Mouse (Mus musculus): ENCODE measurements around the gene Kifc5b. TPM values are rescaled to one million over a fixed set of nuclear protein-coding genes. Genes with fewer than 3 reads are reported as not detected.
"Not testable (repeated sequence)": the region's sequence is repeated elsewhere in the genome, so short reads cannot be mapped to it uniquely, and the experiment has no call there.

The Kifc5b gene
- polyA plus RNA-seq, 1 experiment from 2014 or later, result 9.6 TPM

GRCm38 (mm10) chr17:26971247-26971905 is 54.5 kb downstream of the Kifc5b start:
- WGBS, result 45% methylated on average over 8 of the region's 8 CpGs
- no peaks in the 10 kb centered on the region for H3K9me3 ChIP-seq (ENCODE audit: low read depth, low read length)
- peaks cover 46% of the 10 kb centered on the region for H3K36me3 ChIP-seq (ENCODE audit: insufficient read depth)
- ATAC-seq (ENCODE audit: insufficient read depth), result no peak
- TF ChIP-seq CTCF (IDR thresholded peaks at IDR 0.05; ENCODE audit: low read depth), result no peak
- peak overlapping the region; percentile 76 for H3K4me3 ChIP-seq (ENCODE audit: low read depth, low read length)
- H3K27me3 ChIP-seq (ENCODE audit: insufficient read depth, low read length), result no peaks in the 10 kb centered on the region
- H3K27ac ChIP-seq (ENCODE audit: low read depth), result peak overlapping the region; percentile 67
- peak overlapping the region; percentile 92 for H3K4me2 ChIP-seq
- no peaks in the 10 kb centered on the region for H3K4me1 ChIP-seq (ENCODE audit: insufficient read depth)
- peak overlapping the region; percentile 80 for H3K9ac ChIP-seq
- DNase-seq, result no peak

- no peak for DNase-seq
- 0% methylated on average over 3 of the region's 3 CpGs for WGBS
- Histone ChIP-seq H3K4me1 (ENCODE audit: insufficient read depth) (no peaks in the 10 kb centered on the region), H3K27ac (ENCODE audit: low read depth) (peak overlapping the region; percentile 88), H3K36me3 (ENCODE audit: insufficient read depth) (peaks cover 43% of the 10 kb centered on the region), H3K9me3 (ENCODE audit: low read depth, low read length) (no peaks in the 10 kb centered on the region), H3K27me3 (ENCODE audit: insufficient read depth, low read length) (no peaks in the 10 kb centered on the region), H3K4me3 (ENCODE audit: low read depth, low read length) (peak overlapping the region; percentile 76), H3K4me2 (peak overlapping the region; percentile 92), H3K9ac (peak overlapping the region; percentile 80)
- TF ChIP-seq CTCF (IDR thresholded peaks at IDR 0.05; ENCODE audit: low read depth), result no peak
- no peak for ATAC-seq (ENCODE audit: insufficient read depth)
Observed at GRCm38 (mm10) chr17:26972107-26972506, 55.2 kb downstream of the Kifc5b start.

GRCm38 (mm10) chr17:26972703-26973574 is 56.0 kb downstream of the Kifc5b start, which contains the start of gene Zbtb9:
Gene Zbtb9 (plus strand): TSS chr17:26973167.
- peaks cover 38% of the 10 kb centered on the region for H3K36me3 ChIP-seq (ENCODE audit: insufficient read depth)
- ATAC-seq (ENCODE audit: insufficient read depth), result peak; percentile 99
- under 1% methylated on average over 75 of the region's 75 CpGs for whole genome bisulfite sequencing

GRCm38 (mm10) chr17:26974547-26974946 is 57.7 kb downstream of the Kifc5b start:
- Histone ChIP-seq H3K4me1 (ENCODE audit: insufficient read depth) (no peaks in the 10 kb centered on the region), H3K9ac (no peak overlapping the region), H3K4me3 (ENCODE audit: low read depth, low read length) (no peak overlapping the region), H3K4me2 (peak overlapping the region; percentile 92), H3K27ac (ENCODE audit: low read depth) (no peak overlapping the region), H3K27me3 (ENCODE audit: insufficient read depth, low read length) (no peaks in the 10 kb centered on the region), H3K9me3 (ENCODE audit: low read depth, low read length) (no peaks in the 10 kb centered on the region), H3K36me3 (ENCODE audit: insufficient read depth) (peaks cover 48% of the 10 kb centered on the region)
- WGBS, result 89% methylated on average over 15 of the region's 15 CpGs
- DNase-seq (no peak), ATAC-seq (ENCODE audit: insufficient read depth) (no peak)
- TF ChIP-seq CTCF (IDR thresholded peaks at IDR 0.05; ENCODE audit: low read depth), result no peak

More at GRCm38 (mm10) chr17:26972703-26973574, 56.0 kb downstream of the Kifc5b start, which contains the start of gene Zbtb9:
- H3K27me3 ChIP-seq (ENCODE audit: insufficient read depth, low read length), result no peaks in the 10 kb centered on the region
- H3K4me1 ChIP-seq (ENCODE audit: insufficient read depth), result no peaks in the 10 kb centered on the region
- H3K27ac ChIP-seq (ENCODE audit: low read depth), result peak within 1 kb of the TSS; percentile 88
- DNase-seq, result peak; percentile 98
- H3K4me3 ChIP-seq (ENCODE audit: low read depth, low read length), result peak within 1 kb of the TSS; percentile 76
- H3K4me2 ChIP-seq, result peak within 1 kb of the TSS; percentile 92
- TF ChIP-seq CTCF (IDR thresholded peaks at IDR 0.05; ENCODE audit: low read depth), result no peak
- H3K9ac ChIP-seq, result peak within 1 kb of the TSS; percentile 80
- no peaks in the 10 kb centered on the region for H3K9me3 ChIP-seq (ENCODE audit: low read depth, low read length)

- peak; percentile 41 for TF ChIP-seq CTCF (IDR thresholded peaks at IDR 0.05; ENCODE audit: low read depth)
- Histone ChIP-seq H3K9me3 (ENCODE audit: low read depth, low read length) (no peaks in the 10 kb centered on the region), H3K27ac (ENCODE audit: low read depth) (no peak overlapping the region), H3K36me3 (ENCODE audit: insufficient read depth) (peaks cover 51% of the 10 kb centered on the region), H3K4me1 (ENCODE audit: insufficient read depth) (no peaks in the 10 kb centered on the region), H3K4me3 (ENCODE audit: low read depth, low read length) (no peak overlapping the region), H3K4me2 (no peak overlapping the region), H3K27me3 (ENCODE audit: insufficient read depth, low read length) (no peaks in the 10 kb centered on the region), H3K9ac (no peak overlapping the region)
- ATAC-seq (ENCODE audit: insufficient read depth) (no peak), DNase-seq (no peak)
Observed at GRCm38 (mm10) chr17:26975415-26975814, 58.5 kb downstream of the Kifc5b start.

DNA sequence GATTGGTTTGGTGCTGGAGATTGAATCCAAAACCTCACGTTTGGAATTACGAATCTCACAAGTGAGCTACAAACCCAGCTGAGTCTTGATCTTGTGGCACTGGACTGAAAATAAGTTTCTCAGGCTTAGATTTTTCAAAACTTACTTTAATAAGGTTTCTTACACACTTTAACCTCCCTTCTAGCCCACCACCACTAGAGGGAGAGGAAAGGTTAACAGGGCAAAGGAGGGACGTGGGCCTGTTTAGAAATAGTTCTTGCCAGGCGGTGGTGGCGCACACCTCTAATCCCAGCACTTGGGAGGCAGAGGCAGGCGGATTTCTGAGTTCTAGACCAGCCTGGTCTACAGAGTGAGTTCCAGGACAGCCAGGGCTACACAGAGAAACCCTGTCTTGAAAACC is 60.5 kb downstream of the Kifc5b start:
- DNase-seq; H3K9ac ChIP-seq; H3K27me3 ChIP-seq (ENCODE audit: insufficient read depth, low read length); H3K27ac ChIP-seq (ENCODE audit: low read depth); H3K4me2 ChIP-seq; H3K9me3 ChIP-seq (ENCODE audit: low read depth, low read length); H3K4me3 ChIP-seq (ENCODE audit: low read depth, low read length); H3K4me1 ChIP-seq (ENCODE audit: insufficient read depth); ATAC-seq (ENCODE audit: insufficient read depth): not testable (repeated sequence)
- WGBS, result 83% methylated on average over 6 of the region's 6 CpGs
- peaks cover 53% of the 10 kb centered on the region for H3K36me3 ChIP-seq (ENCODE audit: insufficient read depth)
- peak; percentile 15; the same call in 1 of the 2 replicates for TF ChIP-seq CTCF (IDR thresholded peaks at IDR 0.05; ENCODE audit: low read depth)

DNA sequence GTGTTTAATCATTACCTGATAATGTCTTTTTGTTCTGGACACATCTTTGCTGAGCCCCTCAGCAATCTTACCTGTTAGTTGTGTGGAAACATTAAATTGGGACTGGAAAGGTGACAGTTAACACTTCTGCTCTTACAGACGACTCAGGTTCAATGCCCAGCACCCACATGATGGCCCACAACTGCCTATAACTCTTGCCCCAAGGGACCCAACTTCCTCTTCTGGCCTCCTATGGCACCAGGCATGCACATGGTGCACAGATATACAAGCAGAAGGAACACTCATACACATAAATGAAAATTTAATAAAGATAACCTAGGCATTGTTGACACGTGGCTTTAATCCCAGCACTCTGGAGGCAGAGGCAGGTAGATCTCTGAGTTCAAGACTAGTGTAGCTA is 62.5 kb downstream of the Kifc5b start:
- TF ChIP-seq CTCF (IDR thresholded peaks at IDR 0.05; ENCODE audit: low read depth), result no peak
- no peaks in the 10 kb centered on the region for H3K9me3 ChIP-seq (ENCODE audit: low read depth, low read length)
- no peak overlapping the region for H3K9ac ChIP-seq
- no peaks in the 10 kb centered on the region for H3K27me3 ChIP-seq (ENCODE audit: insufficient read depth, low read length)
- H3K4me3 ChIP-seq (ENCODE audit: low read depth, low read length), result no peak overlapping the region
- H3K27ac ChIP-seq (ENCODE audit: low read depth), result no peak overlapping the region
- H3K36me3 ChIP-seq (ENCODE audit: insufficient read depth), result peaks cover 52% of the 10 kb centered on the region
- no peak for ATAC-seq (ENCODE audit: insufficient read depth)
- H3K4me2 ChIP-seq, result no peak overlapping the region
- DNase-seq, result no peak
- WGBS, result 70% methylated on average over 2 of the region's 2 CpGs
- H3K4me1 ChIP-seq (ENCODE audit: insufficient read depth), result no peaks in the 10 kb centered on the region

Data from lung, embryonic 14.5 days (tissue).